Mouse (Mus musculus) forebrain, embryonic 11.5 days (tissue): ENCODE data around the gene Nedd9. TPM values are rescaled to one million over a fixed set of nuclear protein-coding genes. Genes with fewer than 3 reads are reported as not detected.
A peak's percentile ranks its signal among the peaks of the same experiment; 100 is the strongest.

ENCODE experiments used
- ATAC-seq: fragments of 200-750 bp; cut with Nextera tagmentation; replicated peaks from 2 replicates; pipeline ENCODE4 v1.8.0; 2017; ENCODE audit warnings: moderate TSS enrichment; ENCODE audit not compliant: low FRiP score
- DNase-seq: peaks from one replicate; pipeline ENCODE4 v3.0.0-alpha.2; 2017; ENCODE audit warnings: low spot score
- H3K27ac ChIP-seq: fragments of 300-500 bp; sonication (generic); 2 replicates; pipeline ENCODE4 v1.5.1; 2014; ENCODE audit warnings: low read depth, low read length
- H3K27me3 ChIP-seq: fragments of 300-500 bp; sonication (generic); 2 replicates; pipeline ENCODE4 v1.6.1; 2014; ENCODE audit warnings: mild to moderate bottlenecking, low read length, mixed read lengths; ENCODE audit not compliant: control insufficient read depth, insufficient read depth
- H3K36me3 ChIP-seq: fragments of 300-500 bp; sonication (generic); 2 replicates; pipeline ENCODE4 v1.6.1; 2014; ENCODE audit warnings: mild to moderate bottlenecking, low read length, moderate library complexity, mixed read lengths; ENCODE audit not compliant: control insufficient read depth, insufficient read depth
- H3K4me1 ChIP-seq: fragments of 300-500 bp; sonication (generic); replicated peaks from 2 replicates; pipeline ENCODE4 v1.6.1; 2014; ENCODE audit warnings: low read length, mixed read lengths; ENCODE audit not compliant: control insufficient read depth, insufficient read depth
- H3K4me2 ChIP-seq: fragments of 300-500 bp; sonication (generic); 2 replicates; pipeline ENCODE4 v1.6.1; 2014; ENCODE audit warnings: low read depth, mild to moderate bottlenecking, low read length, moderate library complexity, mixed read lengths; ENCODE audit not compliant: severe bottlenecking
- H3K4me3 ChIP-seq: fragments of 300-500 bp; sonication (generic); 2 replicates; pipeline ENCODE4 v1.5.1; 2014; ENCODE audit warnings: low read depth, low read length
- H3K9ac ChIP-seq: fragments of 300-500 bp; sonication (generic); 2 replicates; pipeline ENCODE4 v1.6.1; 2014; ENCODE audit warnings: low read length
- H3K9me3 ChIP-seq: fragments of 300-500 bp; sonication (generic); 2 replicates; pipeline ENCODE4 v1.6.1; 2016; ENCODE audit warnings: low read length, mixed read lengths; ENCODE audit not compliant: control insufficient read depth
- WGBS: fragments of 180-500 bp; shearing (Covaris S2); extraction: QIAGEN DNeasy Blood & Tissue Kit; methylation state at CpG from one replicate; pipeline ENCODE4 v1.1.7; 2014; 5-methylcytosine and 5-hydroxymethylcytosine counted together
- polyA plus RNA-seq: library from polyadenylated mRNA; unstranded; fragments of >200 nt; fragmentation: Nextera tagmentation; extraction: Ambion mirVana; gene quantifications from 2 replicates; pipeline ENCODE4 v1.2.1, GENCODE M21; 2014

Nedd9 gene
- polyA plus RNA-seq, 1 experiment from 2014 or later: 27.0 TPM

- Histone ChIP-seq H3K27ac (no peak overlapping the region), H3K9ac (no peak overlapping the region), H3K36me3 (peaks cover 4% of the 10 kb centered on the region; the same call in 1 of the 2 replicates), H3K4me1 (no peaks in the 10 kb centered on the region; the same call in 1 of the 2 replicates), H3K4me2 (no peak overlapping the region), H3K4me3 (no peak overlapping the region), H3K9me3 (no peaks in the 10 kb centered on the region), H3K27me3 (no peaks in the 10 kb centered on the region)
- ATAC-seq (peak; percentile 53; the same call in 1 of the 2 replicates), DNase-seq (peak; percentile 50)
- 77% methylated on average over 22 of the region's 22 CpGs for WGBS
These were observed 147.4 kb downstream of the Nedd9 start for GRCm38 (mm10) chr13:41339653-41340351.

DNA sequence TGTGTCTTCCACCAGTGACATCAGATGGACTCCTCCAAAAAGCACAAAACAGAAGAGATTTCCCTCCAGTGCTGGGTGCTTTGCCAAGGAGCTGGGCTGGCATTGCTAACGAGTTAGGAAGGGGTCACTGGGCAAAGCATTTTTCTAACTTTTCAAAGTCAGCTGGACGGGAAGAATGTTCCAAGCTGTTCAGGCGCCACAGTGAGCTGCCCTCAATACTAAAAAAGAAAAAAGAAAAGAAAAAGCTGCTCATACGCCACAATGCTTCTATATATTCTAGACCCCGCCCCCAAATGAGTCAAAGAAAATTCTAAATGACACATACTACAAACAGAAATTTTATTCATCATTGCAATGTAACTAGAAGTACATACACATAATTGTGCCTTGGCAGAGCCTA is 148.0 kb downstream of the Nedd9 start:
- DNase-seq (no peak), ATAC-seq (no peak)
- Histone ChIP-seq H3K9me3 (no peaks in the 10 kb centered on the region), H3K4me2 (no peak overlapping the region), H3K4me3 (no peak overlapping the region), H3K27ac (no peak overlapping the region), H3K9ac (no peak overlapping the region), H3K4me1 (no peaks in the 10 kb centered on the region; the same call in 1 of the 2 replicates), H3K27me3 (no peaks in the 10 kb centered on the region), H3K36me3 (peaks cover 4% of the 10 kb centered on the region; the same call in 1 of the 2 replicates)
- 72% methylated on average over 5 of the region's 5 CpGs for WGBS

DNA sequence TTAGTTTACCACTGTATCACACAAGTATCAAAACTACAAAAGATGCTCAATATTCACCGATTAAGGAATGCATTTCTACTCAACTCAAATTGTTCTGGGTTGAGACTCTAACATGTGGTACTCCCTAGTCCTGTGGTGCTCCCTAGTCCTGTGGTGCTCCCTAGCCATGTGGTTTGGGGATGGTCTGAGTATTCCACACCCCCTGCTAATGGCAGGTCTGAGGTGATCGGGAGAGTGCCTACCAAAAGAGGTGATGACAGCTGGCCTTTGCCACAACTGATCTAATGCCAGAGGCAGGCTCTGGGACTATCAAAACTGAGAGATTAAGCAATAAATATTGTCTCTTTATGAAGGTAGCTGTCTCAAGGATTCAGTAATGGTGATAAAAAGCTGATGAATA is 149.8 kb downstream of the Nedd9 start:
- H3K4me3 ChIP-seq: no peak overlapping the region
- 91% methylated on average over 2 of the region's 2 CpGs for WGBS
- no peaks in the 10 kb centered on the region for H3K9me3 ChIP-seq
- H3K36me3 ChIP-seq: peaks cover 4% of the 10 kb centered on the region; the same call in 1 of the 2 replicates
- DNase-seq (no peak), ATAC-seq (no peak)
- H3K27ac ChIP-seq: no peak overlapping the region
- H3K27me3 ChIP-seq: no peaks in the 10 kb centered on the region
- no peak overlapping the region for H3K4me2 ChIP-seq
- no peak overlapping the region for H3K9ac ChIP-seq
- H3K4me1 ChIP-seq: no peaks in the 10 kb centered on the region; the same call in 1 of the 2 replicates

- Histone ChIP-seq H3K4me2 (no peak overlapping the region), H3K9me3 (no peaks in the 10 kb centered on the region), H3K27ac (no peak overlapping the region), H3K4me3 (no peak overlapping the region), H3K9ac (no peak overlapping the region), H3K27me3 (no peaks in the 10 kb centered on the region), H3K4me1 (no peaks in the 10 kb centered on the region; the same call in 1 of the 2 replicates), H3K36me3 (peaks cover 4% of the 10 kb centered on the region; the same call in 1 of the 2 replicates)
- DNase-seq (no peak), ATAC-seq (no peak)
- WGBS: 76% methylated on average over 6 of the region's 6 CpGs
These were observed 150.9 kb downstream of the Nedd9 start for GRCm38 (mm10) chr13:41336260-41336659.

- Histone ChIP-seq H3K27me3 (no peaks in the 10 kb centered on the region), H3K36me3 (peaks cover 4% of the 10 kb centered on the region; the same call in 1 of the 2 replicates), H3K9ac (no peak overlapping the region), H3K4me3 (no peak overlapping the region), H3K4me1 (no peaks in the 10 kb centered on the region; the same call in 1 of the 2 replicates), H3K4me2 (no peak overlapping the region), H3K27ac (no peak overlapping the region), H3K9me3 (no peaks in the 10 kb centered on the region)
- no peak for ATAC-seq
- WGBS: 83% methylated on average over 5 of the region's 5 CpGs
- DNase-seq: no peak
These were observed 151.4 kb downstream of the Nedd9 start for GRCm38 (mm10) chr13:41335767-41336166.

DNA sequence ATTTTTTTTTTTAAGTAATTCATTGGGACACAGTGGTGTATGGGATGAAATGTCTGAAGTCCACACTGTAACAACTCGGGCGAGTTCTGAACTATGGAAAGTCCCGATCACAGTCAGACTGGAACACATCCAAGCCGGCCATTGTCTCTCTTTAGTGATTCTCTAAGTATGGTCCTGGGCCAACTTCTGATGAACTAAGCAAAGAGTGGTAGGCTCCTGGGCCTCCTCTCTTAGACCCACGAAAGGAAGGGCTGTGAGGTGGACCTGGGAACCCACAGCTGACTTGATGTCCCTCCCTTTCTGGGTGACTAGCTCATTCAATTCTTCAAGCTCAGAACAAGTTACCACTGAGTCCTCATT is 152.5 kb downstream of the Nedd9 start:
- no peak overlapping the region for H3K4me2 ChIP-seq
- no peaks in the 10 kb centered on the region for H3K9me3 ChIP-seq
- ATAC-seq: no peak
- H3K27me3 ChIP-seq: no peaks in the 10 kb centered on the region
- no peak overlapping the region for H3K4me3 ChIP-seq
- WGBS: 93% methylated on average over 5 of the region's 5 CpGs
- DNase-seq: no peak
- H3K36me3 ChIP-seq: peaks cover 4% of the 10 kb centered on the region; the same call in 1 of the 2 replicates
- H3K4me1 ChIP-seq: no peaks in the 10 kb centered on the region; the same call in 1 of the 2 replicates
- H3K9ac ChIP-seq: no peak overlapping the region
- no peak overlapping the region for H3K27ac ChIP-seq

DNA sequence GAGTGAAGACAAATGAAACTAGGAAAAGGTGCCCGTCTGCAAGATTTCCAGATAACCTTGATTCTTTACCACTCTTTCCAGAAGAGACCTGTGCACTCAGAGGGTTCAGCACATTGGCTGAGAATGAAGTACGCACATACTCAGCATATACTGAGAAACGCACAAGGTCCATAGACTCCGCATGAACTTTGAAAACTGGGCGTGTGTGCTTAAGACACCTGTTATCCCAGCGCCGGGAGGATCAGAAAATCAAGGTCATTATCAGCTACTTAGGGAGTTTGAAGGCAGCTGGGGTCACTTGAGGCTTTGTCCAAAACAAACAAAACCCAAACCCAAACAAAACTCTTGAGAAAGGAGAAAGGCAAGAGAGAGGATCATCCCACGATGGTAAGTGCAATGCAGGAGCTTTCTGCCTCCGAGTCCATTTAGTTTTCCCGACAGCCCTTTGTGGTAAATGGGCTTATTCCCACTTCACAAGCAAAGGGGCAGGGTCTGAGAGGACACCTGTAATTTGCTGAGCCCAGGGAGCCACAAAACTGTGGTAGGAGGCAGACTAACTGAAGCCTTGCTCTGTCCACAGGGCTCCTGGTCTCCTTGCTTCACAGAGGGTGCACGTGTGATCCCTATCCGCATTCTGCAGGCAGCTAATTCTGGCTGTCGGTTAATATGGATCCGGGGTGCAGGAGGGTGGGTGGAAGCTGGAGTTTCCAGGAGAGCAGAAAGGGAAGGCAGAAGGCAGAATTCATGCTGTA is 153.1 kb downstream of the Nedd9 start:
- Histone ChIP-seq H3K4me2 (no peak overlapping the region), H3K9ac (no peak overlapping the region), H3K4me3 (no peak overlapping the region), H3K36me3 (peaks cover 4% of the 10 kb centered on the region; the same call in 1 of the 2 replicates), H3K9me3 (no peaks in the 10 kb centered on the region), H3K4me1 (no peaks in the 10 kb centered on the region), H3K27ac (no peak overlapping the region), H3K27me3 (no peaks in the 10 kb centered on the region)
- DNase-seq: no peak
- ATAC-seq: no peak
- WGBS: 79% methylated on average over 14 of the region's 14 CpGs

DNA sequence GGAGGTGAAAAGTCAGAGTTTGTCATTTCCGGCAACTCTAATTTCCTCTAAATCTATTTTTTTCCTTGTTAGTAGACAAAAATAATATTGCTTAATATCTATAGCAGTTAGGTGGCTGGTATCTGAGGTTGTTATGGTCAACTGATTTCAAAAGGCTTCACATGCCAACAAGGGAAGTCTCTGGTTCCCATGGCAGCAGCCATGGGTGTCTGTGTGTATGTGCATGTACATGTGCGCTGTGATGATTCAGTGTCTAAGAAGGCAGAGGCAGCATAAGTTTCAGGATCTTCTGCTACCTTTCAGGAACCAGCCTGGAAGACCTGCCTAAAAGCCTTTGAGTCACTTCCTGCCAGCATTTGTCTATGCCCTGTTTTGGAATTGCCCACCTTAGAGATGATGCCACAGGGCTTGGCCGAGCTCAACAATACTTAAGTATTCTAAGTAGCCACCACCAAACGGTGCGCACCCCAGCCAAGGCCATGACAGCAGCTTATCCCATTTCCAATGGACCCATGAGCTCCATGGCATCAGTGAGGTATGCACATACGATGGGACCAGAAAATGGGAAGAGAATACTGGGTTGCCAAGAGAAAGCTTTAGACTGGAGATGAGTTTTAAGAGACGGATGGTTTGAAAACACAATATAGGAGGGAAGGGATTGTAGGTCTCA is 155.4 kb downstream of the Nedd9 start:
- Histone ChIP-seq H3K9ac (no peak overlapping the region), H3K27me3 (no peaks in the 10 kb centered on the region), H3K9me3 (no peaks in the 10 kb centered on the region), H3K27ac (no peak overlapping the region), H3K36me3 (no peaks in the 10 kb centered on the region; the same call in 1 of the 2 replicates), H3K4me2 (no peak overlapping the region), H3K4me3 (no peak overlapping the region), H3K4me1 (peaks cover 3% of the 10 kb centered on the region; the same call in 1 of the 2 replicates)
- WGBS: 90% methylated on average over 7 of the region's 7 CpGs
- DNase-seq (no peak), ATAC-seq (no peak)
